ENCODE assay signal across 21 mouse cellular contexts in the genomic region with DNA sequence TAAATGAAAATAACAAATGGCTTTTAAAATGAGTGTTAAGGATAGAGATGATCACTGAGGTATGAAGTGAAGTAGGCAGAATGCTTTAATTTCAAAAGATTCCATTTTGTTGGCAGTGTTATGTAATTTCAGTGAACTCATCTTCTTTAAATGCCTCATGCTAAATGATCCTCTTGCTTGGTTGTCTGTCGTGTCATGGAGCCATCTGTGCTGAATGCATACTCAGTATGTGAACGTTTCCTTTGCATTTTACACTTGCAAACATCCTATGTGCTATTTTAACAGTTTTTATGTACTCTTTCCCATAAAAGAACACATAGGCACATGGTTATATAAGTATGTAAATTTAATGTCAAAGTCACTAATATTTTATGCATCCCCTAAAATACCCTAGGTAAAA.
DNase-seq lines count a peak whose midpoint lies in the region; ATAC-seq lines count a peak whose summit lies in the region.
"Had no signal": no experiment of that assay in that cellular context is flagged by ENCODE, and none has a peak within 500 bp of the region (broad histone marks: within the 10 kb centered on the region; RNA-seq: fewer than 3 reads in every experiment).

No protein-coding gene starts in this region.

- no peaks in the 10 kb centered on the region for H3K9me3 ChIP-seq in forebrain, embryonic 16.5 days (ENCODE audit: control insufficient read depth, low read length)
- no peaks in the 10 kb centered on the region for H3K9me3 ChIP-seq in forebrain, embryonic 15.5 days
- H3K9me3 ChIP-seq in neural tube, embryonic 15.5 days (replicated peaks): no peaks in the 10 kb centered on the region
- H3K9me3 ChIP-seq: heart, embryonic 10.5 days; hindbrain, embryonic 15.5 days; limb, embryonic 15.5 days; neural tube, embryonic 12.5 days had no signal

- H3K4me1 ChIP-seq in forebrain, embryonic 16.5 days (replicated peaks; ENCODE audit: control insufficient read depth, insufficient read depth, low read length): no peaks in the 10 kb centered on the region
- H3K4me1 ChIP-seq in forebrain, embryonic 15.5 days: no peaks in the 10 kb centered on the region
- no peaks in the 10 kb centered on the region for H3K4me1 ChIP-seq in neural tube, embryonic 15.5 days
- H3K4me1 ChIP-seq: heart, embryonic 10.5 days; hindbrain, embryonic 15.5 days; limb, embryonic 15.5 days; neural tube, embryonic 12.5 days had no signal

- DNase-seq in left cerebral cortex, adult 11 months (ENCODE audit: low spot score): peak; percentile 33
- no peak for DNase-seq in left cerebral cortex, postnatal 4 days
- peak; percentile 6 to 69 for DNase-seq in frontal cortex, postnatal 36 days (ENCODE audit: low spot score in 2 of 2)
- DNase-seq in left cerebral cortex, postnatal 36 days (ENCODE audit: low spot score in 2 of 2): peak; percentile 5 to 9
- DNase-seq: adrenal gland, postnatal 14 days; cerebellum, adult 9-10 months; kidney, adult 9 months; kidney, postnatal 14 days; lung, postnatal 4 days; midbrain, embryonic 14.5 days; retina, postnatal 1 day; spleen, adult 18-20 months had no signal

- intact Hi-C loops in left cerebral cortex, postnatal 4 days (cut with DNase I): no loop called here
- intact Hi-C loops in left cerebral cortex, postnatal 36 days (cut with DNase I): no loop called here

- no peak overlapping the region for H3K9ac ChIP-seq in forebrain, embryonic 16.5 days (replicated peaks; ENCODE audit: low read depth, low read length)
- H3K9ac ChIP-seq in forebrain, embryonic 15.5 days (replicated peaks): no peak overlapping the region
- no peak overlapping the region for H3K9ac ChIP-seq in neural tube, embryonic 15.5 days (replicated peaks)
- H3K9ac ChIP-seq: hindbrain, embryonic 15.5 days; limb, embryonic 15.5 days; liver, embryonic 14.5 days; neural tube, embryonic 12.5 days had no signal

- ATAC-seq in forebrain, embryonic 16.5 days: peak; percentile 54; the same call in 1 of the 2 replicates
- ATAC-seq in forebrain, embryonic 15.5 days (replicated peaks): no peak; the same call in 1 of the 2 replicates
- no peak for ATAC-seq in neural tube, embryonic 15.5 days (ENCODE audit: low FRiP score)
- ATAC-seq: CD4-positive, CD25-positive, alpha-beta regulatory T cell, adult 4 months had no signal

- 63% methylated on average over 2 of the region's 2 CpGs for WGBS in forebrain, embryonic 16.5 days
- 60% methylated on average over 2 of the region's 2 CpGs for WGBS in forebrain, embryonic 15.5 days
- WGBS in neural tube, embryonic 15.5 days: 55% methylated on average over 2 of the region's 2 CpGs

- no peaks in the 10 kb centered on the region for H3K36me3 ChIP-seq in forebrain, embryonic 16.5 days (ENCODE audit: control insufficient read depth, insufficient read depth)
- no peaks in the 10 kb centered on the region for H3K36me3 ChIP-seq in forebrain, embryonic 15.5 days
- no peaks in the 10 kb centered on the region for H3K36me3 ChIP-seq in neural tube, embryonic 15.5 days
- H3K36me3 ChIP-seq: heart, embryonic 10.5 days; hindbrain, embryonic 15.5 days; limb, embryonic 15.5 days; neural tube, embryonic 12.5 days had no signal

- no peak overlapping the region for H3K4me3 ChIP-seq in forebrain, embryonic 16.5 days (replicated peaks; ENCODE audit: low read length)
- no peak overlapping the region for H3K4me3 ChIP-seq in forebrain, embryonic 15.5 days
- no peak overlapping the region for H3K4me3 ChIP-seq in neural tube, embryonic 15.5 days (replicated peaks)
- H3K4me3 ChIP-seq: heart, embryonic 10.5 days; hindbrain, embryonic 15.5 days; limb, embryonic 15.5 days; neural tube, embryonic 12.5 days had no signal

- no peak overlapping the region for H3K4me2 ChIP-seq in forebrain, embryonic 16.5 days (ENCODE audit: low read length)
- H3K4me2 ChIP-seq in forebrain, embryonic 15.5 days (replicated peaks): no peak overlapping the region
- no peak overlapping the region for H3K4me2 ChIP-seq in neural tube, embryonic 15.5 days
- H3K4me2 ChIP-seq: hindbrain, embryonic 15.5 days; limb, embryonic 15.5 days; neural tube, embryonic 12.5 days had no signal

- no peaks in the 10 kb centered on the region for H3K27me3 ChIP-seq in forebrain, embryonic 16.5 days (replicated peaks; ENCODE audit: control insufficient read depth, insufficient read depth, low read length)
- H3K27me3 ChIP-seq in forebrain, embryonic 15.5 days: no peaks in the 10 kb centered on the region
- H3K27me3 ChIP-seq in neural tube, embryonic 15.5 days (replicated peaks): no peaks in the 10 kb centered on the region
- H3K27me3 ChIP-seq: hindbrain, embryonic 15.5 days; limb, embryonic 15.5 days; neural tube, embryonic 12.5 days had no signal

- no peak overlapping the region for H3K27ac ChIP-seq in forebrain, embryonic 16.5 days (ENCODE audit: low read length)
- H3K27ac ChIP-seq in forebrain, embryonic 15.5 days (replicated peaks): no peak overlapping the region
- no peak overlapping the region for H3K27ac ChIP-seq in neural tube, embryonic 15.5 days (replicated peaks)
- H3K27ac ChIP-seq: heart, embryonic 10.5 days; hindbrain, embryonic 15.5 days; limb, embryonic 15.5 days; liver, embryonic 14.5 days; neural tube, embryonic 12.5 days had no signal
